Mouse (Mus musculus) midbrain, embryonic 15.5 days (tissue): ENCODE data around the gene Zfp853. TPM values are rescaled to one million over a fixed set of nuclear protein-coding genes. Genes with fewer than 3 reads are reported as not detected.
A peak's percentile ranks its signal among the peaks of the same experiment; 100 is the strongest.

Experiments used
- ATAC-seq: fragments of 200-750 bp; cut with Nextera tagmentation; replicated peaks from 2 replicates; pipeline ENCODE4 v1.8.0; 2017; ENCODE audit warnings: moderate TSS enrichment
- H3K27ac ChIP-seq: fragments of 300-500 bp; sonication (generic); 2 replicates; pipeline ENCODE4 v1.5.1; 2015; ENCODE audit warnings: mild to moderate bottlenecking, inconsistent platforms
- H3K27me3 ChIP-seq: fragments of 300-500 bp; sonication (generic); replicated peaks from 2 replicates; pipeline ENCODE4 v1.6.1; 2015; ENCODE audit warnings: inconsistent platforms
- H3K36me3 ChIP-seq: fragments of 300-500 bp; sonication (generic); replicated peaks from 2 replicates; pipeline ENCODE4 v1.6.1; 2015; ENCODE audit warnings: inconsistent platforms
- H3K4me1 ChIP-seq: fragments of 300-500 bp; sonication (generic); 2 replicates; pipeline ENCODE4 v1.6.1; 2015; ENCODE audit warnings: inconsistent platforms
- H3K4me2 ChIP-seq: fragments of 300-500 bp; sonication (generic); 2 replicates; pipeline ENCODE4 v1.6.1; 2015; ENCODE audit warnings: inconsistent platforms, mild to moderate bottlenecking, moderate library complexity
- H3K4me3 ChIP-seq: fragments of 300-500 bp; sonication (generic); 2 replicates; pipeline ENCODE4 v1.5.1; 2015; ENCODE audit warnings: mild to moderate bottlenecking, inconsistent platforms
- H3K9ac ChIP-seq: fragments of 300-500 bp; sonication (generic); 2 replicates; pipeline ENCODE4 v1.6.1; 2015; ENCODE audit warnings: mild to moderate bottlenecking, inconsistent platforms
- H3K9me3 ChIP-seq: fragments of 300-500 bp; sonication (generic); 2 replicates; pipeline ENCODE4 v1.6.1; 2016; ENCODE audit warnings: inconsistent platforms
- WGBS: fragments of 180-500 bp; shearing (Covaris S2); methylation state at CpG from one replicate; pipeline ENCODE4 v1.1.7; 2015; ENCODE audit warnings: mixed read lengths; 5-methylcytosine and 5-hydroxymethylcytosine counted together
- polyA plus RNA-seq: library from polyadenylated mRNA; unstranded; fragments of >200 nt; fragmentation: Nextera tagmentation; extraction: Ambion mirVana; gene quantifications from 2 replicates; pipeline ENCODE4 v1.2.1, GENCODE M21; 2015

Gene Zfp853
- polyA plus RNA-seq, 1 experiment from 2014 or later, result 0.34 TPM

- Histone ChIP-seq H3K4me1 (peaks cover 30% of the 10 kb centered on the region), H3K4me2 (peak overlapping the region; percentile 88), H3K9me3 (no peaks in the 10 kb centered on the region), H3K36me3 (peaks cover 36% of the 10 kb centered on the region; the same call in 1 of the 2 replicates), H3K9ac (peak overlapping the region; percentile 98), H3K27ac (peak overlapping the region; percentile 99), H3K27me3 (no peaks in the 10 kb centered on the region), H3K4me3 (peak overlapping the region; percentile 96)
- WGBS, result 1% methylated on average over 16 of the region's 16 CpGs
- ATAC-seq, result peak; percentile 16; the same call in 1 of the 2 replicates
Measured at GRCm38 (mm10) chr5:143314183-143314729, 20.8 kb upstream of the Zfp853 start.

GRCm38 (mm10) chr5:143311886-143312285, 18.5 kb upstream of the Zfp853 start:
- 68% methylated on average over 8 of the region's 8 CpGs for WGBS

GRCm38 (mm10) chr5:143309916-143310315, 16.5 kb upstream of the Zfp853 start:
- no peaks in the 10 kb centered on the region for H3K9me3 ChIP-seq
- H3K4me2 ChIP-seq, result no peak overlapping the region
- H3K27ac ChIP-seq, result no peak overlapping the region
- ATAC-seq, result no peak
- H3K4me1 ChIP-seq, result peaks cover 30% of the 10 kb centered on the region
- H3K27me3 ChIP-seq, result no peaks in the 10 kb centered on the region
- peaks cover 39% of the 10 kb centered on the region for H3K36me3 ChIP-seq
- H3K4me3 ChIP-seq, result no peak overlapping the region
- H3K9ac ChIP-seq, result no peak overlapping the region
- 95% methylated on average over 7 of the region's 7 CpGs for WGBS

More at GRCm38 (mm10) chr5:143311886-143312285, 18.5 kb upstream of the Zfp853 start:
- ATAC-seq, result no peak
- H3K36me3 ChIP-seq, result peaks cover 29% of the 10 kb centered on the region; the same call in 1 of the 2 replicates
- no peaks in the 10 kb centered on the region for H3K9me3 ChIP-seq
- no peak overlapping the region for H3K27ac ChIP-seq
- peaks cover 30% of the 10 kb centered on the region for H3K4me1 ChIP-seq
- H3K9ac ChIP-seq, result no peak overlapping the region
- H3K4me3 ChIP-seq, result no peak overlapping the region
- no peaks in the 10 kb centered on the region for H3K27me3 ChIP-seq
- H3K4me2 ChIP-seq, result peak overlapping the region; percentile 0; the same call in 1 of the 2 replicates

- WGBS, result 93% methylated on average over 5 of the region's 5 CpGs
- Histone ChIP-seq H3K4me2 (no peak overlapping the region), H3K9me3 (no peaks in the 10 kb centered on the region), H3K36me3 (peaks cover 39% of the 10 kb centered on the region), H3K4me3 (no peak overlapping the region), H3K27me3 (no peaks in the 10 kb centered on the region), H3K9ac (no peak overlapping the region), H3K27ac (no peak overlapping the region), H3K4me1 (peaks cover 27% of the 10 kb centered on the region)
- no peak for ATAC-seq
Measured at GRCm38 (mm10) chr5:143308825-143309224, 15.4 kb upstream of the Zfp853 start.

- H3K4me1 ChIP-seq, result peaks cover 4% of the 10 kb centered on the region; the same call in 1 of the 2 replicates
- H3K27me3 ChIP-seq, result no peaks in the 10 kb centered on the region
- H3K36me3 ChIP-seq, result peaks cover 46% of the 10 kb centered on the region
- 85% methylated on average over 7 of the region's 7 CpGs for WGBS
- no peak overlapping the region for H3K9ac ChIP-seq
- no peaks in the 10 kb centered on the region for H3K9me3 ChIP-seq
- no peak for ATAC-seq
- no peak overlapping the region for H3K27ac ChIP-seq
- H3K4me3 ChIP-seq, result no peak overlapping the region
- no peak overlapping the region for H3K4me2 ChIP-seq
Measured at GRCm38 (mm10) chr5:143304251-143304650, 10.8 kb upstream of the Zfp853 start.

GRCm38 (mm10) chr5:143301296-143301695, 7.9 kb upstream of the Zfp853 start:
- Histone ChIP-seq H3K27me3 (no peaks in the 10 kb centered on the region), H3K4me3 (no peak overlapping the region), H3K9me3 (no peaks in the 10 kb centered on the region), H3K4me2 (no peak overlapping the region), H3K4me1 (no peaks in the 10 kb centered on the region; the same call in 1 of the 2 replicates), H3K36me3 (peaks cover 36% of the 10 kb centered on the region), H3K9ac (no peak overlapping the region), H3K27ac (no peak overlapping the region)
- WGBS, result 84% methylated on average over 8 of the region's 8 CpGs
- no peak for ATAC-seq

GRCm38 (mm10) chr5:143299686-143300085, 6.3 kb upstream of the Zfp853 start:
- Histone ChIP-seq H3K4me2 (no peak overlapping the region), H3K9me3 (no peaks in the 10 kb centered on the region), H3K27ac (no peak overlapping the region), H3K27me3 (no peaks in the 10 kb centered on the region; the same call in 1 of the 2 replicates), H3K36me3 (peaks cover 22% of the 10 kb centered on the region), H3K9ac (no peak overlapping the region), H3K4me1 (no peaks in the 10 kb centered on the region; the same call in 1 of the 2 replicates), H3K4me3 (no peak overlapping the region)
- ATAC-seq, result no peak
- 91% methylated on average over 4 of the region's 4 CpGs for WGBS

GRCm38 (mm10) chr5:143298391-143298790, 5.0 kb upstream of the Zfp853 start:
- Histone ChIP-seq H3K27ac (no peak overlapping the region), H3K9ac (no peak overlapping the region), H3K4me3 (no peak overlapping the region), H3K36me3 (peaks cover 22% of the 10 kb centered on the region), H3K9me3 (no peaks in the 10 kb centered on the region), H3K27me3 (peaks cover 12% of the 10 kb centered on the region), H3K4me1 (peaks cover 6% of the 10 kb centered on the region), H3K4me2 (no peak overlapping the region)
- ATAC-seq, result no peak
- WGBS, result 95% methylated on average over 7 of the region's 7 CpGs

- Histone ChIP-seq H3K4me3 (no peak overlapping the region), H3K27ac (no peak overlapping the region), H3K36me3 (peaks cover 22% of the 10 kb centered on the region), H3K4me1 (peaks cover 9% of the 10 kb centered on the region), H3K4me2 (no peak overlapping the region), H3K27me3 (peaks cover 16% of the 10 kb centered on the region), H3K9me3 (no peaks in the 10 kb centered on the region), H3K9ac (no peak overlapping the region)
- ATAC-seq, result no peak
- 92% methylated on average over 9 of the region's 9 CpGs for WGBS
Measured at GRCm38 (mm10) chr5:143297986-143298385, 4.6 kb upstream of the Zfp853 start.

GRCm38 (mm10) chr5:143295330-143295729, 1.9 kb upstream of the Zfp853 start:
- ATAC-seq, result no peak
- 83% methylated on average over 2 of the region's 2 CpGs for WGBS
- Histone ChIP-seq H3K4me2 (no peak overlapping the region), H3K9ac (no peak overlapping the region), H3K4me1 (peaks cover 14% of the 10 kb centered on the region), H3K27me3 (peaks cover 37% of the 10 kb centered on the region), H3K36me3 (peaks cover 9% of the 10 kb centered on the region), H3K27ac (no peak overlapping the region), H3K4me3 (no peak overlapping the region), H3K9me3 (no peaks in the 10 kb centered on the region)

GRCm38 (mm10) chr5:143294862-143295261, 1.4 kb upstream of the Zfp853 start:
- Histone ChIP-seq H3K27ac (no peak overlapping the region), H3K9me3 (no peaks in the 10 kb centered on the region), H3K27me3 (peaks cover 38% of the 10 kb centered on the region), H3K4me3 (no peak overlapping the region), H3K36me3 (peaks cover 4% of the 10 kb centered on the region), H3K4me2 (no peak overlapping the region), H3K4me1 (peaks cover 14% of the 10 kb centered on the region), H3K9ac (no peak overlapping the region)
- ATAC-seq, result no peak
- 94% methylated on average over 3 of the region's 3 CpGs for WGBS

GRCm38 (mm10) chr5:143292879-143293278, 544 bp downstream of the Zfp853 start:
- Histone ChIP-seq H3K4me3 (peak overlapping the region; percentile 41), H3K27me3 (peaks cover 58% of the 10 kb centered on the region), H3K4me2 (peak overlapping the region; percentile 64), H3K36me3 (no peaks in the 10 kb centered on the region), H3K27ac (no peak overlapping the region), H3K9ac (peak overlapping the region; percentile 41), H3K9me3 (no peaks in the 10 kb centered on the region), H3K4me1 (peaks cover 20% of the 10 kb centered on the region)
- 4% methylated on average over 19 of the region's 19 CpGs for WGBS
- no peak for ATAC-seq

GRCm38 (mm10) chr5:143289299-143289698, 4.1 kb downstream of the Zfp853 start:
- 71% methylated on average over 9 of the region's 9 CpGs for WGBS
- Histone ChIP-seq H3K27ac (no peak overlapping the region), H3K9me3 (no peaks in the 10 kb centered on the region), H3K4me2 (no peak overlapping the region), H3K36me3 (no peaks in the 10 kb centered on the region), H3K4me3 (no peak overlapping the region), H3K27me3 (peaks cover 70% of the 10 kb centered on the region), H3K9ac (no peak overlapping the region), H3K4me1 (peaks cover 23% of the 10 kb centered on the region)
- ATAC-seq, result no peak
